Mouse (Mus musculus) layer of hippocampus, adult 2 months (tissue): Measurements from ENCODE around the gene Sox5. TPM values are rescaled to one million over a fixed set of nuclear protein-coding genes. Genes with fewer than 3 reads are reported as not detected.

Source experiments
- DNase-seq, 2 experiments: peaks; one replicate each; pipeline ENCODE4 v3.0.0; 2022; ENCODE audit warnings: low spot score in 2 of 2
- H3K27ac ChIP-seq: fragments of 200-600 bp; 2 replicates; pipeline ENCODE4 v1.8.1; 2022
- H3K4me3 ChIP-seq: fragments of 200-600 bp; 2 replicates; pipeline ENCODE4 v1.8.1; 2022; ENCODE audit warnings: mild to moderate bottlenecking
- CTCF ChIP-seq: fragments of 200-600 bp; conservative IDR thresholded peaks from 2 replicates; pipeline ENCODE4 v1.8.1; 2022; ENCODE audit warnings: antibody characterized with exemption, mild to moderate bottlenecking, moderate library complexity
- total RNA-seq, 2 experiments: library from RNA; stranded (reverse); gene quantifications; 2 replicates each; pipeline ENCODE4 v1.2.3; 2021

The Sox5 gene
- total RNA-seq, 2 experiments from 2014 or later: 36.8 to 42.0 TPM

DNA sequence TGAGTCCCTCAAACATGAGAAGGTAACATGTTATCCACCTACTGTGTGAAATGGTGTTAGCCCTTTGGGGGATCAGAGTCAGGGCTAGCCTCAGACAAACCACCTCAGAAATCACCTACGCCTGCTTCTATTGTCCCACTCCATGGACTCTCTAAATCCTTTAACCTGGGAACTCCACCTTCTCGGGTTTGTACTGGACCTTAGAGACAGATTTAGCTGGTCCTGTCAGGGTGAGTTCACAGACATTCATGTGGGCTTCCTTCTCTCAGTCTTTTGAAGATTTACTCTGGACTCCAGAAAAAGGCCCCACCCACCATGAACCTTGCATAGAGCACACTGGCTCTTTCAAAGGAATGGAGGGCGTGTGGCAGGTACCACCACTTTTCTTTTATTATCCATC is 947.8 kb downstream of the Sox5 start:
- no peak overlapping the region for H3K4me3 ChIP-seq
- no peak overlapping the region for H3K27ac ChIP-seq
- no peak for TF ChIP-seq CTCF
- no peak for DNase-seq

- no peak for DNase-seq
- TF ChIP-seq CTCF: no peak
- Histone ChIP-seq H3K4me3 (no peak overlapping the region), H3K27ac (no peak overlapping the region)
These were observed 948.6 kb downstream of the Sox5 start for GRCm38 (mm10) chr6:143833182-143833558.

DNA sequence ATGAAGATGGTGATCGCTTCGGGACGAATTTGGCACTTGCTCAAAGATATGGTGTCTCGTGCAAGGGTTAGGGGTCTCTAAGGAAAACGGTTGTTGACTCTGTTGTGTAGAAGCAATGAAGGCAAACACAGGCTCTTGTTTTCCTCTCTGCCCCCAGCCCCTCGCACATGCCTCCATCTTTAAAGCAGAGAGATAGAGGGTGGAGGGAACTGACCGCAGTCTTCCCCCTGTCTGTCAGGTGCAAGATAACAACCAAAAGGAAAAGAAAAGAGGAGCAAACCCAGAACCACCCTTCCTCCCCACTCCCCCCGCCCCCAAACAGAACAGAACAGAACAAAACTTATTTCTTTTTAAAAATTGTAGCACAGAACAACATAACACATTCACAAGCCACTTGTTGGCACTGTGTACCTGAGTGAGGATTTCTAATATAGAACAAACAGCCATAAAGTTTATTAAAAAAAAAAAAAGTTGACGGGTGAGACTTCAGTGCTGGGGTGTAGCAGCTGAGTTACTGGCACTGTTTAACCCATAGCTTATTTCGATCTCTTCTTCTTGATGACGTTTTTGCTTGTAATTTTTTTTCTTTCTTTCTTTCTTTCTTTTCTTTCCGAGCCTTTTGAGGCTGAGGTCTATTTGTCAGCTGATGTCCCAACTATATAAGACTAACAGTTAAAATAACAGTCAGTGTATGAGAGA is 949.1 kb downstream of the Sox5 start:
- TF ChIP-seq CTCF: no peak
- Histone ChIP-seq H3K27ac (no peak overlapping the region), H3K4me3 (no peak overlapping the region)
- no peak for DNase-seq

- no peak for DNase-seq
- TF ChIP-seq CTCF: no peak
- no peak overlapping the region for H3K27ac ChIP-seq
- no peak overlapping the region for H3K4me3 ChIP-seq
These were observed 950.5 kb downstream of the Sox5 start for GRCm38 (mm10) chr6:143831246-143831645.

- no peak for TF ChIP-seq CTCF
- H3K27ac ChIP-seq: no peak overlapping the region
- DNase-seq: no peak
- no peak overlapping the region for H3K4me3 ChIP-seq
These were observed 951.6 kb downstream of the Sox5 start for GRCm38 (mm10) chr6:143830131-143830530.

DNA sequence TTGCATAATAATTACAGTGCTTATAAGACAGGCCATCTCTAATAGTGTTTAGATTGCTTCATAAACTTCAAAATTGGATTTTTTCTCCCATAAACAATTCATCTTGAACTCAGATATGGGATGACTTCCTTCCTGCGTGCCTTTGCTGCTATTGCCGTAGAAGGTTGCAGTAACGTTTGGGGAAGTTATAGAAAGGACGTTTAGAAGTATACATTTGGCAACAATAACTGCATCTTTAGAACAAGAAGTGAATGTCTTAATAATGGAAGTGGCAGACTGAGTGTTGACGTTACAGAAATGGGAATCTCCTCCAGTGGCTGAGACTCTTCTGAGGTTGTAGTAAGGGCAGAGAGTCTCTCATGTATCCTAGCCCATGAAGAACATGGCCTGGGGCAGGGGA is 955.0 kb downstream of the Sox5 start:
- TF ChIP-seq CTCF: no peak
- Histone ChIP-seq H3K4me3 (no peak overlapping the region), H3K27ac (no peak overlapping the region)
- no peak for DNase-seq

DNA sequence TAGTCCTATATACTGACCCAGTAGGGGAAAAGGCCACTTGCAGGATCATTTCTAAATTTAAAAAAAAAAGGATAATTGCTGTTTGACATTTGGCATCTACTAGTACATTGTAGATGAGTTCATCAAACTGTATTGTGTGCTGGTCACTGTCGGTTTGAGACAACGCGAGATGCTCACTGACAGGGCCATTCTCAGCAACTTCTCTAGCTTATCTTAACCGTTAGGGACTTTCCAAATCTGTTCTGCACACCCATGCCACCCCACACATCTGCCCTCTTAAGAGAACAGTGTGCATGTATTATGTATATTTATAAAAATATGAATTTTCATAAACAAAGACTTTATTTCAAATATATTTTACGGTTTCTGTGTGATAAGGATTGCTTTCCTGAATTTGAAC is 955.8 kb downstream of the Sox5 start:
- no peak for TF ChIP-seq CTCF
- H3K4me3 ChIP-seq: no peak overlapping the region
- DNase-seq: no peak
- no peak overlapping the region for H3K27ac ChIP-seq

- no peak for TF ChIP-seq CTCF
- no peak overlapping the region for H3K4me3 ChIP-seq
- H3K27ac ChIP-seq: no peak overlapping the region
- DNase-seq: no peak
These were observed 956.7 kb downstream of the Sox5 start for GRCm38 (mm10) chr6:143825086-143825485.

DNA sequence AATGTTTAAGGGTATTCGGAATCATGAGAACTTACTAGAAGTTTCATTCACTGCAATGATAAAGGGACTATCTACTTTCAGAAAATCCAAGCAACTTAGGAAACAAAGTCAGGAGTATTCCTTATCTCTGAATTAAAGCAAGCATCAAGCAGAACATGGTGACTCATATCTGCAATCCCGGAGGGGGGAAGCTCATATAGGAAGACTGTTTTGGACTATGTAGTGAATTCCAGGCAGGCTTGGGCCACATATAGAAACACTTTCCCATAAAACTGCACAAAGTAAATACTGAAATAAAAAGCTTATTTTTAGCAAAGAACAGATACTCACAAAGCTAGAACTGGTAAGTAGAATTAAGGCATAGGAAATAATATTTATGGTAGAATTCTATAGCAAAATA is 993.3 kb downstream of the Sox5 start:
- DNase-seq: no peak
- no peak for TF ChIP-seq CTCF
- Histone ChIP-seq H3K4me3 (no peak overlapping the region), H3K27ac (no peak overlapping the region)

DNA sequence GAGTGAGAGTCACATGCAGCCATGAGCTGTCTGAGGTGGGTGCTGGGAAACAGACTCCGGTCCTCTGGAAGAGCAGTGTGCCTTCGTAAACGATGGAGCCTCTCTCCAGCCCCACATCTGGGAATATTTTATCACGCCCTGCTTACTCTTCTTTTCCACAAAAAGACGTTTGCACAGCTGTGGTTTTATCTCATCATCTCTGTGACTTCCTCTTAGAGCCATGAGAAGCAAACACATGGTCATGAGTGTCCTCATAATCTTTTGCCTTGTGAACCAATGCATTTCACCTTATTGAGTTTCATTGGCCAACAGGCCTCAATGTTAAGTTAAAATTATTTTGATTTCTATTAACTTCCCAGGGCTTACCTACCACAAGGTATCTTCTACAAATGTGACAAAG is 994.4 kb downstream of the Sox5 start:
- TF ChIP-seq CTCF: no peak

GRCm38 (mm10) chr6:143785685-143786084 is 996.1 kb downstream of the Sox5 start:
- Histone ChIP-seq H3K27ac (no peak overlapping the region), H3K4me3 (no peak overlapping the region)
- no peak for DNase-seq
- TF ChIP-seq CTCF: no peak

More for the DNA sequence above, 994.4 kb downstream of the Sox5 start:
- DNase-seq: no peak
- H3K27ac ChIP-seq: no peak overlapping the region
- no peak overlapping the region for H3K4me3 ChIP-seq
